Mouse (Mus musculus): ENCODE results near the gene Tmem135. TPM values are rescaled to one million over a fixed set of nuclear protein-coding genes. Genes with fewer than 3 reads are reported as not detected.

Tmem135 gene
- polyA plus RNA-seq, 1 experiment from 2014 or later: 14.6 TPM

DNA sequence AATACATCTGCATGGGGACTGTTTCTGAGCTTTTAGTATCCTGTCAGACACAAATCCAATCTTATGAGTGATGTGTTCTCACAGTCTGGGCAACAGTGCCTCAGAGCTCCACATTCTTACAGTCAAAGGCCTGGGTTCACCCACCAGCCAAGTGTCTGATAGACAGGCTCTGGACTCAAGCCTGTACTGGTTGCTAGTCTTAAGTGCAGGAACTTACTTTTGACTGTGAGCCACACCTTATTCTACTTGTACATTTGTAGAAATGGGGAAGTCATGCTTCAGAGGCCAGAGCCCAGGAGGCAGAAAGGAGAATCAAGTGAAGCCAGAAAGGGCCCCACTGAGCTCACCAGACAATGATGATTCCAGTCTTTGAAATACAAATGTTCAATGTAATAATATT lies 226.1 kb downstream of the Tmem135 start:
- Histone ChIP-seq H3K4me2 (replicated peaks; ENCODE audit: low read depth, low read length) (no peak overlapping the region), H3K4me3 (ENCODE audit: low read depth, low read length) (no peak overlapping the region), H3K9me3 (ENCODE audit: control insufficient read depth, low read length) (no peaks in the 10 kb centered on the region), H3K4me1 (replicated peaks; ENCODE audit: control insufficient read depth, insufficient read depth, low read length) (no peaks in the 10 kb centered on the region), H3K27me3 (ENCODE audit: control insufficient read depth, insufficient read depth, low read length) (no peaks in the 10 kb centered on the region), H3K27ac (ENCODE audit: low read depth, low read length) (no peak overlapping the region), H3K36me3 (ENCODE audit: control insufficient read depth, insufficient read depth, low read length) (no peaks in the 10 kb centered on the region), H3K9ac (ENCODE audit: low read depth, low read length) (no peak overlapping the region)
- DNase-seq (ENCODE audit: low spot score) (no peak), ATAC-seq (ENCODE audit: low FRiP score) (no peak)

DNA sequence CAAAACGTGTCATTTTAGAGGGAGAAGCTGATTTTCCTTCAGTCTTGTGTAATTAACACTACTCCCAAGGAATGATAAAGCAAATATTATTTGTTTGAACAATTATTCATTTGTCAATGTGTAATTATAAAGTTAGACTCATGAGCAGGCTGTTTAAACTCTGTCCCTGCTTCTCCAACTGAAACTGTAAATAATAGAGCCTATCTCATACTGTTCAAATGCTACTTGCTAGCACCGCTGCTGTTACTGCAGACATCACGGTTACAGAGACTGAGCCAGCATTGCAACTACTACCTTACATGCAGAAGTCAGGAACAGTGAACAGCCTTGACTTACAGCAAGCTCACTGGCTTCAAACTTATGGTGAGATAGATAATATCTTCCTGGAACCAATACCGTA lies 229.6 kb downstream of the Tmem135 start:
- H3K27ac ChIP-seq (ENCODE audit: low read depth, low read length): no peak overlapping the region
- WGBS: 92% methylated on average over 4 of the region's 4 CpGs
- no peaks in the 10 kb centered on the region for H3K4me1 ChIP-seq (replicated peaks; ENCODE audit: control insufficient read depth, insufficient read depth, low read length)
- no peak overlapping the region for H3K4me2 ChIP-seq (replicated peaks; ENCODE audit: low read depth, low read length)
- DNase-seq (ENCODE audit: low spot score): no peak
- no peak overlapping the region for H3K4me3 ChIP-seq (ENCODE audit: low read depth, low read length)
- H3K36me3 ChIP-seq (ENCODE audit: control insufficient read depth, insufficient read depth, low read length): no peaks in the 10 kb centered on the region
- no peaks in the 10 kb centered on the region for H3K9me3 ChIP-seq (ENCODE audit: control insufficient read depth, low read length)
- H3K9ac ChIP-seq (ENCODE audit: low read depth, low read length): no peak overlapping the region
- no peak for ATAC-seq (ENCODE audit: low FRiP score)
- H3K27me3 ChIP-seq (ENCODE audit: control insufficient read depth, insufficient read depth, low read length): no peaks in the 10 kb centered on the region

DNA sequence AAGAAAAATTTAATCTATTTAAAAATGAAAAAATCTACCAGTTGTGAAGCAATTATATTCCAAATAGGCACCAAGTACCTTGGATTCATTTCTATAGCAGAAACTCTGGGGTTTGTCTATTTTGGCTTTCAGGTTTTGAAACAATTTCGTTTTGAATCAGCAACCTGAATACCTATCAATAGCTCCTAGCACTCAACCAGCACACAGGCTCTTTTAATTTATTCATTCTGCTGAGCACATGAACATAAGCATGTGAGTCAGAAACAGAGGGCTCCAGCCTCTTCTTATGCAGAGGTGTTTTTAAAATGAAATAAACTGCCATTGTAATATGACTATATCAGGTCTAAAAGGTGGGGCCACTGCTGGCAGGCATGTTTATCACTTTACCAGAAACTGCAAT lies 231.0 kb downstream of the Tmem135 start:
- no peaks in the 10 kb centered on the region for H3K4me1 ChIP-seq (replicated peaks; ENCODE audit: control insufficient read depth, insufficient read depth, low read length)
- H3K36me3 ChIP-seq (ENCODE audit: control insufficient read depth, insufficient read depth, low read length): no peaks in the 10 kb centered on the region
- H3K4me2 ChIP-seq (replicated peaks; ENCODE audit: low read depth, low read length): no peak overlapping the region
- DNase-seq (ENCODE audit: low spot score) (no peak), ATAC-seq (ENCODE audit: low FRiP score) (no peak)
- WGBS: 80% methylated on average over 1 of the region's 1 CpGs
- no peak overlapping the region for H3K4me3 ChIP-seq (ENCODE audit: low read depth, low read length)
- no peaks in the 10 kb centered on the region for H3K9me3 ChIP-seq (ENCODE audit: control insufficient read depth, low read length)
- no peaks in the 10 kb centered on the region for H3K27me3 ChIP-seq (ENCODE audit: control insufficient read depth, insufficient read depth, low read length)
- no peak overlapping the region for H3K9ac ChIP-seq (ENCODE audit: low read depth, low read length)
- H3K27ac ChIP-seq (ENCODE audit: low read depth, low read length): no peak overlapping the region

DNA sequence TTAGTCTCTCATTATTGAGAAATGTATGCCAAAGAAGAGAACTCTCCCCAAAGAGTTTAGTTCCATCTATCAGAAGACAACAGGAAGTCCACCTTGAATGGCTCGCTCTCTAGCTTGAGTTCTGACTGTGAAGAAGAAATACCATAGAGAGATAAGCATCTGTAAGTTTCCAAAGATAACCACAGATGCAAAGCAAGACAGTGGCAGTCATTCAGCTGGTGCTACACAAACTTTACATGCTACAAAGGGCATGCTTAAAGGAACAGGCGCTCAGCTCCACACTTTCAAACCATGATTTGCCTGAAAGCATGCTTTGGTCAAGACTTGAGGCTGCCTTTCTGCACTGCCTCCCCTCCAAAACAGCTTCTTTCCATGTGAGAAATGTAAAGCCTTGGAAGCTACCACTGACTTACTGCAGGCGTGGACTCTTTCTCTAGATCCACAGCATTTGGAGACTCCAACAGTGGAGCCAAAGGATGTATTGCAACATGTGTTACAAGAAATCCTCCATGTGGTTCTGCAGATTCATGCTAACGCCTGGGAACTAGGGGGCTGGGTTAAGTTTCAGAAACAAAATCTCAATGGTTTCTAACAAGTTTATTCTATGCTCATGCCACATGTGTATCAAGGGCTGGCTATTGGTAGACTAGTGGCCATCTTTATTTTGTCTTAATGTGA lies 232.1 kb downstream of the Tmem135 start:
- H3K4me2 ChIP-seq (replicated peaks; ENCODE audit: low read depth, low read length): no peak overlapping the region
- no peak overlapping the region for H3K4me3 ChIP-seq (ENCODE audit: low read depth, low read length)
- ATAC-seq (ENCODE audit: low FRiP score) (no peak), DNase-seq (ENCODE audit: low spot score) (no peak)
- H3K9me3 ChIP-seq (ENCODE audit: control insufficient read depth, low read length): no peaks in the 10 kb centered on the region
- H3K27me3 ChIP-seq (ENCODE audit: control insufficient read depth, insufficient read depth, low read length): no peaks in the 10 kb centered on the region
- no peak overlapping the region for H3K9ac ChIP-seq (ENCODE audit: low read depth, low read length)
- H3K27ac ChIP-seq (ENCODE audit: low read depth, low read length): no peak overlapping the region
- H3K4me1 ChIP-seq (replicated peaks; ENCODE audit: control insufficient read depth, insufficient read depth, low read length): no peaks in the 10 kb centered on the region
- 81% methylated on average over 4 of the region's 4 CpGs for WGBS
- no peaks in the 10 kb centered on the region for H3K36me3 ChIP-seq (ENCODE audit: control insufficient read depth, insufficient read depth, low read length)

DNA sequence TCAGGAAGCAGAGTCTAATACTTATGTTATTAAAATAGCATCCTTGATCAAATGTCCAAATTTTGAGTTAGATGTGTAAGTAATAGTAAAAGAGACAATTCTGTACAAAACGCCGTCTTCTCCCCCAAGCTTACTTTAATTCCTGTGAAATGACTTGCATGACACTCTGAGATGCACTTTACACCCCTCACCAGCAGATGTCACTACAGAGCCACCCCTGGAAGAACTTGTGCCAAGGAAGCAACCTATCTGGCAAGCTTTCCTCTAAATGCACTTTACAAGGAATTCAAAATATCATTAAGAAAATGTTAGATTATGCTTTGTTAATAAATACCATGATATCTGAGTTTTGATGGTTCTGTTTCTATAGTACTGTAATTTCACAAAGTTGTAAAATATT lies 235.4 kb downstream of the Tmem135 start:
- ATAC-seq (ENCODE audit: low FRiP score) (no peak), DNase-seq (ENCODE audit: low spot score) (peak; percentile 86)
- H3K4me3 ChIP-seq (ENCODE audit: low read depth, low read length): no peak overlapping the region
- no peak overlapping the region for H3K27ac ChIP-seq (ENCODE audit: low read depth, low read length)
- WGBS: 47% methylated on average over 2 of the region's 2 CpGs
- no peaks in the 10 kb centered on the region for H3K36me3 ChIP-seq (ENCODE audit: control insufficient read depth, insufficient read depth, low read length)
- no peak overlapping the region for H3K4me2 ChIP-seq (replicated peaks; ENCODE audit: low read depth, low read length)
- no peaks in the 10 kb centered on the region for H3K4me1 ChIP-seq (replicated peaks; ENCODE audit: control insufficient read depth, insufficient read depth, low read length)
- H3K27me3 ChIP-seq (ENCODE audit: control insufficient read depth, insufficient read depth, low read length): no peaks in the 10 kb centered on the region
- H3K9ac ChIP-seq (ENCODE audit: low read depth, low read length): no peak overlapping the region
- H3K9me3 ChIP-seq (ENCODE audit: control insufficient read depth, low read length): no peaks in the 10 kb centered on the region

DNA sequence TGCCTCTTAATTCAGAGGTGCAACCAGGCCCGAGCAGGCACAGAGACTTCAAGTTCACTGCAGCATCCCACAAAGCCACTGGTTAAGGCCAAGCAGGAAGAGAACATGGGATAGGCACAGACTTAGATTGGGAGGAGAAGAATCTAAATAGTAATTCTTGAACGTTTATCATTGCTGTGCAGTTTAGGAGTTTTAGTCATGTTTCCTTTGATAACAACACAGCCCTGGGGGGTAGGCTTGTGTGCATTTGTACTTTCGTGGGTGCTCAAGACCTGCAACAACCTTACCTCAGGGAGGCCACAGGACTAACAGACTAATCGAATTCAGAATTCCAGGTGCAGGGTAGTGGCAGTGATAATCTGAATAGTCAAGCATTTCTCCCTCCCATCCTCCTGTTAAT lies 238.5 kb downstream of the Tmem135 start:
- Histone ChIP-seq H3K9ac (ENCODE audit: low read depth, low read length) (no peak overlapping the region), H3K36me3 (ENCODE audit: control insufficient read depth, insufficient read depth, low read length) (no peaks in the 10 kb centered on the region), H3K4me1 (replicated peaks; ENCODE audit: control insufficient read depth, insufficient read depth, low read length) (no peaks in the 10 kb centered on the region), H3K27ac (ENCODE audit: low read depth, low read length) (no peak overlapping the region), H3K27me3 (ENCODE audit: control insufficient read depth, insufficient read depth, low read length) (no peaks in the 10 kb centered on the region), H3K4me2 (replicated peaks; ENCODE audit: low read depth, low read length) (no peak overlapping the region), H3K4me3 (ENCODE audit: low read depth, low read length) (no peak overlapping the region), H3K9me3 (ENCODE audit: control insufficient read depth, low read length) (no peaks in the 10 kb centered on the region)
- WGBS: 82% methylated on average over 4 of the region's 4 CpGs
- ATAC-seq (ENCODE audit: low FRiP score) (no peak), DNase-seq (ENCODE audit: low spot score) (no peak)

DNA sequence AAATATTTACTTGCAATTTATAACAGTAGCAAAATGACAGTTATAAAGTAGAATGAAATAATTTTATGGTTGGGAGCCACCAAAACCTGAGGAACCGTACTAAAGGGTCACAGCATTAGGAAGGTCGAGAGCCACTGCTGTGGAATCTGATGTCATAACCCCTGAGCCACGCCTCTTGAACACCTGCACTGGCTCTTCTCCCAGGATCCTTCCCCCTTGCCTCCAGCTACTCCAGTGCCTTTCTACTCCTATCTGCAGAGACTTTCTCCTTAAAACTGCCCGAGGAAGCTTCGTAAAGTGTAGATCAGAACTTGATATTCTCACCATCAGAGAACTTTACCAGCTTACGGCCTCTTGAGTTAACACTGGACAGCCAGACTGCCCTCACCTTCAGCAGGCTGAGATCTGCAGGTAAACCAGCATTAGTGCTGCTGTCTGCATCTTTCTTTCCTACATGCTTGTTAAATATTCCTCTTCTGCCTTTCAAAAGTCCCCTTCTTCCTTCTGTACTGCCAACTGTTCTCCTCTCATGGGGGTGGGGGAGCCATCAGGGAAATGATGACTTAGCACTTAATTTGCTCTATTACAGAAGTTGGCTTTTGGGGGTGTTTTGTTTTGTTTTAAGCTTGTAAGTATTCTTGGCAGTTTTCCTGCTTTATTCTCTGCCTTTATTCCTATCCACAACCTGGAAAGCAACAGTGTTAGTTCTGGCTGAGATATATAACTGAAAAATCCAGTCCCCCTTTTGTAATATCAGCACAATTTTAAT lies 242.2 kb downstream of the Tmem135 start:
- ATAC-seq (ENCODE audit: low FRiP score) (no peak), DNase-seq (ENCODE audit: low spot score) (no peak)
- no peaks in the 10 kb centered on the region for H3K36me3 ChIP-seq (ENCODE audit: control insufficient read depth, insufficient read depth, low read length)
- H3K4me2 ChIP-seq (replicated peaks; ENCODE audit: low read depth, low read length): no peak overlapping the region
- H3K9ac ChIP-seq (ENCODE audit: low read depth, low read length): no peak overlapping the region
- WGBS: 84% methylated on average over 6 of the region's 6 CpGs
- no peaks in the 10 kb centered on the region for H3K27me3 ChIP-seq (ENCODE audit: control insufficient read depth, insufficient read depth, low read length)
- no peak overlapping the region for H3K4me3 ChIP-seq (ENCODE audit: low read depth, low read length)
- H3K4me1 ChIP-seq (replicated peaks; ENCODE audit: control insufficient read depth, insufficient read depth, low read length): no peaks in the 10 kb centered on the region
- H3K27ac ChIP-seq (ENCODE audit: low read depth, low read length): no peak overlapping the region
- no peaks in the 10 kb centered on the region for H3K9me3 ChIP-seq (ENCODE audit: control insufficient read depth, low read length)

DNA sequence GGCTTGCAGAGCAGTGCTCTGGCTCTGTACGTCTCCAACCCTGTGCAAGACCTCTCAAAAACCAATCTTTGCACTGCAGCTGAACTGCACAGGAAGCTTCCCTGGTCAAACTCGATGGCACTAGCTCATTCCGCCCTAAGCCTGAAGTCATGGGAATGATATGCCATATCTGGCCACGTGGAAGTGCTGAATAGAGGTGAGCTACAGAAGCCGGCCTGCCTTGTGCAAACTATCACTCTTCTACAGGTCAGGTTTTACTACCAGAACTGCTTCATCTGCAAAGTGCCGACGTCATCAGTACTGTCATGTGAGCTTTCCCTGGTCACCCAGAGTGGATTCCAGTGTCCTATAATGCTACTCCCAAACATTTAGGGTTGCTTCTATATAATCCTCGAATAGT lies 246.7 kb downstream of the Tmem135 start:
- ATAC-seq (ENCODE audit: low FRiP score): no peak
- DNase-seq (ENCODE audit: low spot score): no peak
- 88% methylated on average over 8 of the region's 8 CpGs for WGBS

DNA sequence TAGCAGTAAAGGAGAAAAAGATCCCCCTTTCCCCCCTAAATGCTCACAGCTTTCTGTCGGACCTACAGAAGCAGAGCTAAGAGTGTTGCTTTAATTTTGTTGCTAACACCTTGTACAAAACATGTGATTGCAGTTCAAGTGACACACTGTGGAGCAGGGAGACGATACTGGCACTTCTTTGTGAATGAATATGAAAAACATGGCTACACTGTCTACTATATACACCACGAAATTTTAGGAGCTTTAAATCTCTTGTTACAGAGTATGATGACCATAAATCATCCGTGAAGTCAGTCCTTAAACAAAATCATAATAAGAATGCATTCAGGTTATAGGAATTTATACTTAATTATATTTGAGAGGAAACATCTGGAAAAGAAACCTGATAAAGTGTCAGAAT lies 247.4 kb downstream of the Tmem135 start:
- DNase-seq (ENCODE audit: low spot score): no peak
- no peaks in the 10 kb centered on the region for H3K27me3 ChIP-seq (ENCODE audit: control insufficient read depth, insufficient read depth, low read length)
- H3K9me3 ChIP-seq (ENCODE audit: control insufficient read depth, low read length): no peaks in the 10 kb centered on the region
- H3K4me2 ChIP-seq (replicated peaks; ENCODE audit: low read depth, low read length): no peak overlapping the region
- ATAC-seq (ENCODE audit: low FRiP score): no peak
- H3K9ac ChIP-seq (ENCODE audit: low read depth, low read length): no peak overlapping the region
- no peak overlapping the region for H3K27ac ChIP-seq (ENCODE audit: low read depth, low read length)
- no peaks in the 10 kb centered on the region for H3K36me3 ChIP-seq (ENCODE audit: control insufficient read depth, insufficient read depth, low read length)
- H3K4me1 ChIP-seq (replicated peaks; ENCODE audit: control insufficient read depth, insufficient read depth, low read length): no peaks in the 10 kb centered on the region
- 73% methylated on average over 4 of the region's 4 CpGs for WGBS
- H3K4me3 ChIP-seq (ENCODE audit: low read depth, low read length): no peak overlapping the region

More for the DNA sequence above, 246.7 kb downstream of the Tmem135 start:
- Histone ChIP-seq H3K4me2 (replicated peaks; ENCODE audit: low read depth, low read length) (no peak overlapping the region), H3K9ac (ENCODE audit: low read depth, low read length) (no peak overlapping the region), H3K9me3 (ENCODE audit: control insufficient read depth, low read length) (no peaks in the 10 kb centered on the region), H3K36me3 (ENCODE audit: control insufficient read depth, insufficient read depth, low read length) (no peaks in the 10 kb centered on the region), H3K4me1 (replicated peaks; ENCODE audit: control insufficient read depth, insufficient read depth, low read length) (no peaks in the 10 kb centered on the region), H3K27me3 (ENCODE audit: control insufficient read depth, insufficient read depth, low read length) (no peaks in the 10 kb centered on the region), H3K4me3 (ENCODE audit: low read depth, low read length) (no peak overlapping the region), H3K27ac (ENCODE audit: low read depth, low read length) (no peak overlapping the region)
